Mouse (Mus musculus) embryonic facial prominence, embryonic 13.5 days (tissue): ENCODE measurements around the gene Pde4d. TPM values are rescaled to one million over a fixed set of nuclear protein-coding genes. Genes with fewer than 3 reads are reported as not detected.

Experiments
- ATAC-seq: fragments of 200-750 bp; cut with Nextera tagmentation; 2 replicates; pipeline ENCODE4 v1.8.0; 2017; ENCODE audit warnings: low read depth; ENCODE audit not compliant: insufficient number of reproducible peaks, insufficient read depth, low FRiP score, low TSS enrichment
- H3K27ac ChIP-seq: fragments of 300-500 bp; sonication (generic); 2 replicates; pipeline ENCODE4 v1.5.1; 2015; ENCODE audit warnings: moderate library complexity, mild to moderate bottlenecking, inconsistent platforms
- H3K27me3 ChIP-seq: fragments of 300-500 bp; sonication (generic); 2 replicates; pipeline ENCODE4 v1.6.1; 2015; ENCODE audit warnings: mild to moderate bottlenecking, inconsistent platforms
- H3K36me3 ChIP-seq: fragments of 300-500 bp; sonication (generic); 2 replicates; pipeline ENCODE4 v1.6.1; 2015; ENCODE audit warnings: mild to moderate bottlenecking, inconsistent platforms
- H3K4me1 ChIP-seq: fragments of 300-500 bp; sonication (generic); 2 replicates; pipeline ENCODE4 v1.6.1; 2015; ENCODE audit warnings: inconsistent platforms
- H3K4me2 ChIP-seq: fragments of 300-500 bp; sonication (generic); 2 replicates; pipeline ENCODE4 v1.6.1; 2015; ENCODE audit warnings: moderate library complexity, mild to moderate bottlenecking, inconsistent platforms
- H3K4me3 ChIP-seq: fragments of 300-500 bp; sonication (generic); 2 replicates; pipeline ENCODE4 v1.5.1; 2015; ENCODE audit warnings: mild to moderate bottlenecking, inconsistent platforms
- H3K9ac ChIP-seq: fragments of 300-500 bp; sonication (generic); 2 replicates; pipeline ENCODE4 v1.6.1; 2015; ENCODE audit warnings: mild to moderate bottlenecking, inconsistent platforms
- H3K9me3 ChIP-seq: fragments of 300-500 bp; sonication (generic); 2 replicates; pipeline ENCODE4 v1.6.1; 2016; ENCODE audit warnings: inconsistent platforms
- WGBS: fragments of 180-500 bp; shearing (Covaris S2); methylation state at CpG from one replicate; pipeline ENCODE4 v1.1.7; 2015; ENCODE audit warnings: mixed read lengths; 5-methylcytosine and 5-hydroxymethylcytosine counted together
- polyA plus RNA-seq: library from polyadenylated mRNA; unstranded; fragments of >200 nt; fragmentation: Nextera tagmentation; extraction: Ambion mirVana; gene quantifications from 2 replicates; pipeline ENCODE4 v1.2.1, GENCODE M21; 2015

Pde4d gene
- polyA plus RNA-seq, 1 experiment from 2014 or later: 22.9 TPM

DNA sequence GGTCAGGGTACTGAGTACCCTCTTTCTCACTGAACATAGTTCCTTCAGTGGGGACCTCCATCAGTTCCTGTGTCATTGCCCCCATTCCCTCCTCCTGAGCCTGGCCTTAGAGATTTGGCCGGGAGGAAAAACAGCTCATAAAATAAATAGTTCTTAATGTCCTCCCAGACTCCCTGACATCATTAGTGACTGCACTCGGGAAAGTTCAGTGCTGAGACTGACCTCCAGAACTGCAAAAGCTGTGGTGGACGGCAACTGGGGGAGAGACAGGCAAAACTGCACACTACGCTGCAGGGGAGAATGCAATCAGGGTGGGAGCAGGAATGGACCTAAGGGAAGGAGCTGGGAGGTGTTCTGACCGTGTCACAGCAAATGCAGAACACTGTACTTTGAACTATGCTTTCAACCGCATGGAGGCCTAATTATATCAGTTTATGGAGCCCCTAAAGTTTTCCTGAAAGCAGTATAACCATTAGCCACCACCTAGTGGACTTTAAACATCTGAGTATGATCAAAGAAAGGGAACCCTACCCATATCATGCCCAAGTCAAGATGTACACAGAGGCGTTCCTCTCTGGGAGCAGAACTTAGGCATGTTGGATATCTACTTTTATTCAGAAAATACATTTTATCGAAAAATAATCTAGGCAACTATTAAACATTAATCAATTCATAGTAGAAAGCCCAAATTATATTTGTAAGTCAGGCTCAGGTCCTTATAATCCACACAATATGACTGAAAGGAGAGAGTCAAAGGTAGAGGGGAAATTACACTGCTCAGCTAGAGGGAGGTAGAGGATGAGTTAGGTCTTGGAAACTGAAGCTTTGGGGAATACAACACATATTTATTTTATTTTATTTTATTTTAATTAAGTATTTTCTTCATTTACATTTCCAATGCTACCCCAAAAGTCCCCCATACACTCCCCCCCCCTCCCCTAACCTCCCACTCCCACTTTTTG is 618.8 kb downstream of the Pde4d start:
- ATAC-seq: no peak
- no peaks in the 10 kb centered on the region for H3K9me3 ChIP-seq
- no peaks in the 10 kb centered on the region for H3K36me3 ChIP-seq
- H3K9ac ChIP-seq: no peak overlapping the region
- no peak overlapping the region for H3K4me2 ChIP-seq
- no peak overlapping the region for H3K27ac ChIP-seq
- no peak overlapping the region for H3K4me3 ChIP-seq
- 73% methylated on average over 8 of the region's 8 CpGs for whole genome bisulfite sequencing
- H3K27me3 ChIP-seq: no peaks in the 10 kb centered on the region
- H3K4me1 ChIP-seq: no peaks in the 10 kb centered on the region

DNA sequence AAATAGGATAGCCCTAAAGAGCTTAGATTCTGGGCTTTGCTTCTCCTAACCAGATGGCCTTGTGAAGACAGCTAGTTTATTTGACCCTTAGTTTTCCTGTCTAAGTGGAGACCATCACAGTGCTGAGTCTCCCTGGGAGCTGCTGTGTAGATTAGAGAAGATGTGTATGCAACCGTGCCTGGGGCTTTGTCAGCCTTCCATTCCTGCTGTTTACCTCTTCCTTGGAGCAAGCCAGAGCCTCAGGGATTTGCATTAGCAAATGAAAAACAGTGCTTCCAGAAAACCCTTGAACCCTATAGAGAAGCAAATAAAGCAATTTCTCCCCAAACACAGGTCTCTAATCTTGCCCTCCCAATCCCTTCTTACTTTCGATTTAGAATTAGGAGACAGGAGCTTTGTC is 623.6 kb downstream of the Pde4d start:
- Histone ChIP-seq H3K9me3 (no peaks in the 10 kb centered on the region), H3K9ac (no peak overlapping the region), H3K4me2 (no peak overlapping the region), H3K27ac (no peak overlapping the region), H3K27me3 (no peaks in the 10 kb centered on the region), H3K36me3 (no peaks in the 10 kb centered on the region), H3K4me1 (no peaks in the 10 kb centered on the region), H3K4me3 (no peak overlapping the region)
- WGBS: 24% methylated on average over 2 of the region's 2 CpGs
- ATAC-seq: no peak

DNA sequence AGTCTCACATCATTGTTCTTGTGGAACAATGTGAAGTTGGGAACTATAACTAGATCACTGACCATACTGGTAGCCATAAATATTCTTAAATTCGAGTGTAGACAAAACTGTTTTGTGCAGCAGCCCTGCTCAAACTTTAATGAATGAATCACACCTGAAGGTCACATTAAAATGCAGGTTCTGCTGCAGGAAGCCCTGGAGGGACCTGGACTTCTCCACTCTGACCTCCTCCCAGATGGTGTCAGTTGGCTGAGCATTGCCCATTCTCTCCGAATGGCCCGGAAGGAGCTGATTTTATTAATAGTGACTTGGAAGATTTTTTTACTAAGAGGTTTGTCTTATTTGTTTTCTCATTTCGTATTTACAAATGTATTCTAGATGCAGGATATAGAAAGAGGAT is 624.3 kb downstream of the Pde4d start:
- ATAC-seq: no peak
- Histone ChIP-seq H3K9ac (no peak overlapping the region), H3K27ac (no peak overlapping the region), H3K36me3 (no peaks in the 10 kb centered on the region), H3K27me3 (no peaks in the 10 kb centered on the region), H3K4me1 (no peaks in the 10 kb centered on the region), H3K9me3 (no peaks in the 10 kb centered on the region), H3K4me2 (no peak overlapping the region), H3K4me3 (no peak overlapping the region)
- WGBS: 27% methylated on average over 4 of the region's 4 CpGs

DNA sequence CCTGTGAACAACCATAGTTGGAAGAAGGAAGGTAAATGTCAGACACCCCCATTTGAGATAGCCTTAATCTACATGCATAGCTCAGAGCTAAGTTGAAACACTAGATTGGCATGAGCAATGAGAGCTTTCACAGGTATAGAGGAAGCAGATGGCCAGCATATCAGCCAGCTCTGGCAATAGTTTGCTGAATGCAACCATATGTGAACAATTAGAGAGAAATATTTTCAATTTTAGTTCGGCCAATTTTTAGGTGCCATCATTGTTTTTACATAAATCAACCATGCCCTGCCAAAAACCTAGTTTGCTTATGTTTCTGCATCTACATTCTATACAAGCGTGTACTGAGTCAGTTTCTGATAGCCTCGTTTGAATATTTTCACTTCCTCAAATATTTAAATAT is 642.9 kb downstream of the Pde4d start:
- no peak for ATAC-seq
- no peak overlapping the region for H3K4me2 ChIP-seq
- WGBS: 71% methylated on average over 3 of the region's 3 CpGs

DNA sequence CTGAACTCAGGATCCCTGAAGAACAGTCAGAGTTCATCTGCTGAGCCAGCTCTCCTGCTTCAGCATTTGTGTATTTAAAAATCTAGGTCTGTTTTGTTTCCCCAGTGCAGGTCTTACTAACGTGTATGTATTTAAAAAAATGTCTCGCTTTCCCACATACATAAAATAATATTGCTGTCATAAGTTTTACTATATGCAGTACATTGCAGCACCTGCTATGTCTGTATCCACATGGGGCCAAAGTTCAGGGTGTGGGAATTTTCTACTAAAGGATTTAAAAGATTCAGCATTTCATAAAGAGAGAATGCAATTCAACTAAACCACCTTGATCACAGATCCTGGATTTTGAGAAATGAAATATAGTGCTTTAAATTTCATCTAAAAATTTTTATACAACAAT is 646.9 kb downstream of the Pde4d start:
- 81% methylated on average over 2 of the region's 2 CpGs for WGBS

More for the DNA sequence above, 642.9 kb downstream of the Pde4d start:
- Histone ChIP-seq H3K9me3 (no peaks in the 10 kb centered on the region), H3K27ac (no peak overlapping the region), H3K4me1 (no peaks in the 10 kb centered on the region), H3K4me3 (no peak overlapping the region), H3K9ac (no peak overlapping the region), H3K27me3 (no peaks in the 10 kb centered on the region), H3K36me3 (no peaks in the 10 kb centered on the region)

DNA sequence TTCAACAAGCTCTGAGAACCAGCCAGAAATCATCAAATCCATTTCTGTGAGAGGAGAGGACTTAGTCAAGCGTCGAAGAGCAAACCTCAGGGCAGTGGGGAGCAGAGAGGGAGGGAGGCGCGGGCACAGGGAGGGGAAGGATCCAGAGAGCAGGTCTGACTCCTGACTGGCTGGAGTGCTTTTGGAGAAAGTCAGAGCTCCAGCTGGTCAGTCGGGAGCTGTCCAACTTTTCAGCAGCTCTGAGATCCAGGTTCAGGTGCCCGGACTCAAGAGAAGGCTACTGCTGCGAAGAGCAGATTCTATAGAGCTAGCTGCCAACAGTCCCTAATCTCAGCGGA is 666.2 kb downstream of the Pde4d start:
- peak overlapping the region; percentile 50 for H3K4me3 ChIP-seq
- peak overlapping the region; percentile 96 for H3K4me2 ChIP-seq
- WGBS: under 1% methylated on average over 8 of the region's 8 CpGs
- H3K9ac ChIP-seq: no peak overlapping the region
- no peak overlapping the region for H3K27ac ChIP-seq
- H3K36me3 ChIP-seq: no peaks in the 10 kb centered on the region
- peaks cover 44% of the 10 kb centered on the region for H3K27me3 ChIP-seq
- peaks cover 17% of the 10 kb centered on the region for H3K4me1 ChIP-seq
- H3K9me3 ChIP-seq: no peaks in the 10 kb centered on the region
- ATAC-seq: no peak

More for the DNA sequence above, 646.9 kb downstream of the Pde4d start:
- no peaks in the 10 kb centered on the region for H3K9me3 ChIP-seq
- H3K4me2 ChIP-seq: no peak overlapping the region
- ATAC-seq: no peak
- H3K4me1 ChIP-seq: no peaks in the 10 kb centered on the region
- no peaks in the 10 kb centered on the region for H3K27me3 ChIP-seq
- no peaks in the 10 kb centered on the region for H3K36me3 ChIP-seq
- no peak overlapping the region for H3K27ac ChIP-seq
- H3K9ac ChIP-seq: no peak overlapping the region
- H3K4me3 ChIP-seq: no peak overlapping the region

DNA sequence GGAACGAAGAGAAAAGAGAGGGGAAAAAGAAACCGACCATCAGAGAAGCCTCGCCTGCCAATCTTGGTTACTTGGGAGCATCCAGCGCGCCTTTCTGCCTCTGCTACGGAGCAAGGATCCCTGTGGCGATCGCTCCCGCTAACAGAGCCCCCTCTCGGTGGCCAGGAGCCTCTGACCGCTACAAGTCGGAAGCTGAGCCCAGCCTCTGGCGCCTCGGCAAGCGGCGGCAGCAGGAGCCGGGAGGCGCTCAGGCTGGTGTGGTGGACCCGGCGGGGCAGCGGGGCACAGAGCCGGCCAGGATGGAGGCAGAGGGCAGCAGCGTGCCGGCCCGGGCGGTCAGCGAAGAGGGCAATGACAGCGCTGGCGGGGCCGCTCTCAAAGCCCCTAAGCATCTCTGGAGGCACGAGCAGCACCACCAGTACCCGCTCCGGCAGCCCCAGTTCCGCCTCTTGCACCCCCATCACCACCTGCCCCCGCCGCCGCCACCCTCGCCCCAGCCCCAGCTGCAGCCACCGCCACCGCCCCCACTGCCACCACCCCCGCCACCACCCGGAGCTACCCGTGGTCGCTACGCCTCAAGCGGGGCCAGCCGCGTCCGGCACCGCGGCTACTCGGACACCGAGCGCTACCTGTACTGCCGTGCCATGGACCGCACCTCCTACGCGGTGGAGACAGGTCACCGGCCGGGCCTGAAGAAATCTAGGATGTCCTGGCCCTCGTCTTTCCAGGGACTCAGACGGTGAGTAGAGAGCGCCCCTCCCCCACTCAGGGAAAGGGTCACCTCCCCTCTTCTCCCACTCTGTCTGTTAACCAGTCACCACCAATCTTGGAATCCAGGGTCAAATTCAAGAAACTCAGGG is 666.8 kb downstream of the Pde4d start:
- Histone ChIP-seq H3K36me3 (no peaks in the 10 kb centered on the region), H3K9ac (peak overlapping the region; percentile 54), H3K9me3 (no peaks in the 10 kb centered on the region), H3K4me3 (peak overlapping the region; percentile 50), H3K4me1 (peaks cover 17% of the 10 kb centered on the region), H3K27ac (no peak overlapping the region), H3K4me2 (peak overlapping the region; percentile 96), H3K27me3 (peaks cover 44% of the 10 kb centered on the region)
- ATAC-seq: no peak
- under 1% methylated on average over 53 of the region's 63 CpGs for WGBS

DNA sequence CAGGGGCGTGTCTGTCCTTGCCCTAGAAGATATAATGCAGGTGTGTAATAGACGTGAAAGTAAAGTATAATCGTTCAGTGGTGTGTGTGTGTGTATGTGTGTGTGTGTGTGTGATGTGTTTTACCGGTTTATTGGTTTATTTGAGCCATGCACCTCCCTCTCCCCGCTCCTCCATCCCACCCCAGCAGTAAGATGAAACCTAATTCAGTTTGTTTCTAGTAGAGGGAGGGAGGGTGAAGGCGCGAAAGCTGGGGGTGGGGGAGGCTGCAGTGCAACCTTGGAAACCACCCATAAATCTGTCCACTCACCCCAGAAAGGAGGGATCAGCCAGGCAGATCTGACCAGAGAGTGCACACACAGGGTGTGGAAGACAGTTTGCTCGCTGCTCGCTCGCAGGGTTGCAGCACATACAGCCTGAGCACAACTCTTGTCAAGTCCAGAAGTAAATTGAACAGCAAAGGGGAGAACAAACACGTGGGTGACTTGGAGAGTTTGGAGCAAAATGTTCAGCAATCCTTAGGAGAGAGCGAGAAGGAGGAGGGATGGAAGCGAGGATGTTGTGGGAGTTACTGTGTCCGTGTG is 667.6 kb downstream of the Pde4d start:
- Histone ChIP-seq H3K9me3 (no peaks in the 10 kb centered on the region), H3K9ac (no peak overlapping the region), H3K4me3 (peak overlapping the region; percentile 50), H3K27ac (no peak overlapping the region), H3K27me3 (peaks cover 44% of the 10 kb centered on the region), H3K36me3 (no peaks in the 10 kb centered on the region), H3K4me2 (peak overlapping the region; percentile 96), H3K4me1 (peaks cover 17% of the 10 kb centered on the region)
- ATAC-seq: no peak
- 13% methylated on average over 14 of the region's 14 CpGs for WGBS

DNA sequence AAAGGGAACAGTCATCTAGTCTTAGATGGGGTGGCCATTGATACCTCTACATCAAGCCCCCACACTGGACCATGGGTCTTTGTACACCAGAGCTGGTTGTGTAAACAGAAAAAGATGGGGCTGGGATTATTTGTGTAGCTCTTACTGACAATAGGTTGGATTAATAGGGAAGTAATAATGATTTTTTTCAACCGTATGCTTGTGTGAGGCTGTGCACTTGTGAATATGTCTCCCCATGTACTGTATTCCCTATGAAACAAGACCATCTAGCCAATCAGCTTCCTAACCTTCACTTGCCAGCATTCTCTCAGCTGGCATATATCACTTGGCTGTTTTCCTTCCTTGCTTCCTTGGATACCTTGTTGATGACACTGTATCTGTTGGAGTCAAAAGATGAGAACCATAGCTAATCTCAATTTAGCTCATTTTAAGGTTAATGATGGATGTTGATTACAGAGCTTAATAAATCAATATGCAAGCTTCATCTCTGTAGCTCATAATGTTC is 668.6 kb downstream of the Pde4d start:
- H3K4me3 ChIP-seq: no peak overlapping the region
- no peaks in the 10 kb centered on the region for H3K36me3 ChIP-seq
- peaks cover 17% of the 10 kb centered on the region for H3K4me1 ChIP-seq
- no peak for ATAC-seq
- H3K4me2 ChIP-seq: no peak overlapping the region
- H3K9me3 ChIP-seq: no peaks in the 10 kb centered on the region
- WGBS: 76% methylated on average over 1 of the region's 1 CpGs
- no peak overlapping the region for H3K9ac ChIP-seq
- H3K27me3 ChIP-seq: peaks cover 44% of the 10 kb centered on the region
- no peak overlapping the region for H3K27ac ChIP-seq

DNA sequence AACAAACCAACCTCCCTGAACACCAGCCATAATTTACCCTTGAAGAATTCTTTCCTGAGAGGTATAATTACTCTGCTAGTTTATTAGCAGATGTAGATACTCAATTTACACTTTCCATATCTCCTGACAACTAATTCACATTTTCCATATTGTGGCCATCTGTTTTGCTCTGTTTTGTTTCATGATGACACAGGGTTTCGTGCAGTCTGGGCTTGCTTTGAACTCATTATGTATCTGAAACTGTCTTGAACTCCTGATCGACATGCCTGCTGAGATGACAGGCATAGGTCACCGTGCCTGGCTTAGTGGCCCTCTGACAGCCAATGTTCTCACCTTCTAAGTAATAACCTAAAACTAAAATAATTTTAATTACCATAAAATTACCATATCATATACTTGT is 672.1 kb downstream of the Pde4d start:
- no peaks in the 10 kb centered on the region for H3K36me3 ChIP-seq
- H3K9me3 ChIP-seq: no peaks in the 10 kb centered on the region
- H3K4me2 ChIP-seq: no peak overlapping the region
- no peak for ATAC-seq
- 58% methylated on average over 3 of the region's 3 CpGs for WGBS
- H3K4me3 ChIP-seq: no peak overlapping the region
- H3K9ac ChIP-seq: no peak overlapping the region
- no peak overlapping the region for H3K27ac ChIP-seq
- H3K4me1 ChIP-seq: peaks cover 6% of the 10 kb centered on the region
- peaks cover 18% of the 10 kb centered on the region for H3K27me3 ChIP-seq

DNA sequence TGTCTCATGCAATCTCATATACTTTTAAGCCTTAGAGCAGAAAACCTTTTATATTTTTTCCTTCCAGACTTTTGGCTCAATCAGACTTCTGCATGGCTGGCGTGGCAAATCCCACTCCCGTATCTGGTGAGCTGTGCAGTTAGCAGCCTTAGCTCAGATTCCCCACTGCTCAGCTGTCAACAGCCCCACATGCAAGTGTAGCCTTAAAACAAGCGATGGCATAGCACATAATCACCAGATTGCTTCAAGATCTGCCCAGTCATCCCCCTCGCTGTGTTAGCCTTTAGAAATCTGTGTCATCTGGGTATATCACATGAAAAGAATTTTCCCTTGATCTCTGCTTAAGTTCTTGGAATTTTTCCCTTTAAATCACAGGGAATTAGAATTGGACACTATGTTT is 686.7 kb downstream of the Pde4d start:
- WGBS: 54% methylated on average over 4 of the region's 4 CpGs
- no peaks in the 10 kb centered on the region for H3K27me3 ChIP-seq

More for the DNA sequence above, 686.7 kb downstream of the Pde4d start:
- Histone ChIP-seq H3K36me3 (no peaks in the 10 kb centered on the region), H3K27ac (no peak overlapping the region), H3K4me1 (no peaks in the 10 kb centered on the region), H3K9ac (no peak overlapping the region), H3K4me2 (no peak overlapping the region), H3K9me3 (no peaks in the 10 kb centered on the region), H3K4me3 (no peak overlapping the region)
- ATAC-seq: no peak
